Mouse (Mus musculus) liver, embryonic 14.5 days (tissue): ENCODE measurements around the gene Olfr24. TPM values are rescaled to one million over a fixed set of nuclear protein-coding genes. Genes with fewer than 3 reads are reported as not detected.

Source experiments
- ATAC-seq: fragments of 200-750 bp; cut with Nextera tagmentation; 2 replicates; pipeline ENCODE4 v1.8.0; 2017; ENCODE audit warnings: moderate number of reproducible peaks, mild to moderate bottlenecking, moderate library complexity; ENCODE audit not compliant: insufficient read depth
- DNase-seq, 3 experiments: peaks; one replicate each; pipeline ENCODE4 v3.0.0-alpha.2; 2012 to 2013; ENCODE audit warnings: low read depth in 3 of 3, low spot score in 3 of 3
- H3K27ac ChIP-seq: fragments of 300-500 bp; sonication (generic); 2 replicates; pipeline ENCODE4 v1.5.1; 2014; ENCODE audit warnings: moderate library complexity, mild to moderate bottlenecking, control low read depth, inconsistent platforms
- H3K27me3 ChIP-seq: fragments of 300-500 bp; sonication (generic); 2 replicates; pipeline ENCODE4 v1.6.1; 2014; ENCODE audit warnings: mild to moderate bottlenecking, low read length, moderate library complexity; ENCODE audit not compliant: control insufficient read depth, insufficient read depth
- H3K36me3 ChIP-seq: fragments of 300-500 bp; sonication (generic); replicated peaks from 2 replicates; pipeline ENCODE4 v1.6.1; 2014; ENCODE audit warnings: low read depth; ENCODE audit not compliant: control insufficient read depth, insufficient read depth
- H3K4me1 ChIP-seq, 2 experiments: fragments of 200-500 bp in 1 of 2; fragments of 300-500 bp in 1 of 2; sonication (generic) in 1 of 2; replicated peaks; 2 replicates each; pipeline ENCODE4 v1.6.1; 2012 to 2014; ENCODE audit warnings: antibody characterized with exemption in 1 of 2, inconsistent platforms in 1 of 2, low read length in 1 of 2; ENCODE audit not compliant: control insufficient read depth in 2 of 2, insufficient read depth in 2 of 2
- H3K4me2 ChIP-seq: fragments of 300-500 bp; sonication (generic); 2 replicates; pipeline ENCODE4 v1.6.1; 2014; ENCODE audit warnings: low read depth, mild to moderate bottlenecking, control low read depth, moderate library complexity
- H3K4me3 ChIP-seq, 2 experiments: fragments of 200-500 bp in 1 of 2; fragments of 300-500 bp in 1 of 2; sonication (generic) in 1 of 2; 2 replicates each; pipeline ENCODE4 v1.5.1; 2012 to 2014; ENCODE audit warnings: low read depth in 2 of 2, low read length in 2 of 2, mild to moderate bottlenecking in 2 of 2, control low read depth in 1 of 2, inconsistent platforms in 1 of 2, moderate library complexity in 1 of 2; ENCODE audit not compliant: insufficient read depth in 1 of 2
- H3K9ac ChIP-seq: fragments of 300-500 bp; sonication (generic); replicated peaks from 2 replicates; pipeline ENCODE4 v1.6.1; 2014; ENCODE audit warnings: mild to moderate bottlenecking, control low read depth, moderate library complexity
- H3K9me3 ChIP-seq: fragments of 300-500 bp; sonication (generic); 2 replicates; pipeline ENCODE4 v1.6.1; 2016; ENCODE audit warnings: low read length, mixed read lengths; ENCODE audit not compliant: control insufficient read depth
- CTCF ChIP-seq: IDR thresholded peaks from 2 replicates; pipeline ENCODE4 v1.5.1; 2016; ENCODE audit warnings: antibody characterized with exemption, low read depth, control low read depth
- EP300 ChIP-seq: IDR thresholded peaks from 2 replicates; pipeline ENCODE4 v1.6.1; 2016; ENCODE audit warnings: antibody characterized with exemption, low read depth
- WGBS: fragments of 180-500 bp; shearing (Covaris S2); extraction: QIAGEN DNeasy Blood & Tissue Kit; methylation state at CpG from one replicate; pipeline ENCODE4 v1.1.7; 2014; ENCODE audit not compliant: insufficient replicate concordance; 5-methylcytosine and 5-hydroxymethylcytosine counted together
- polyA plus RNA-seq, 2 experiments: library from polyadenylated mRNA; depleted of rRNA in 1 of 2; stranded (reverse) in 1 of 2; unstranded in 1 of 2; fragments of >200 nt; fragmentation: Nextera tagmentation in 1 of 2; extraction: Ambion mirVana in 1 of 2; gene quantifications; 2 replicates each; pipeline versions ENCODE4 v1.2.1 to v1.2.3; 2012 to 2014

Olfr24 gene
- polyA plus RNA-seq (2012; rRNA removed) (not detected in 2 replicates), polyA plus RNA-seq (2014; fragmentation: Nextera tagmentation; extraction: Ambion mirVana) (not detected in 2 replicates)

DNA sequence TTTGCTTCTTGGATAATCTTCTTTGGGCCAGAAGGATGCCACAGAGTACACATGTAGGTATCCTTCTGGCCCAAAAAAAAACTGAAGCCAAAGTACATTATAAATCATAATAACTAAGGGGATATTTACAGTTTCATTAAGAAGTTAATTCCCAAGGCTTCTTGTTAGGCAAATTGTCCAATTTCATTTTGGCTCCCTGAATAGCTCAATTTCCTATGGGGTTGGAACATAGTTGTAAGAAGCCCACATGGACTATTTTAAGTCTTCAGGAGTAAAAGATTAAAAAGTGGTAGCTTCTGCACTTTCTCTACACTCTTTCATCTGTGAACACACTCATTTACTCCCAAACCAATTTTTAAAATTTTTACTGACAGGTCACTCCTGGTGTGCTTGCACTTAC lies at the start of gene Olfr24:
TSS of gene Olfr24 (minus strand) at position 101 of the 400 bp plus-strand sequence.
- TF ChIP-seq EP300 (no peak), CTCF (no peak)
- Histone ChIP-seq H3K4me1 (no peaks in the 10 kb centered on the region), H3K4me2 (no peak within 1 kb of the TSS), H3K4me3 (no peak within 1 kb of the TSS), H3K27ac (no peak within 1 kb of the TSS), H3K36me3 (no peaks in the 10 kb centered on the region), H3K27me3 (no peaks in the 10 kb centered on the region), H3K9me3 (no peaks in the 10 kb centered on the region), H3K9ac (no peak within 1 kb of the TSS)
- DNase-seq (no peak), ATAC-seq (no peak)

DNA sequence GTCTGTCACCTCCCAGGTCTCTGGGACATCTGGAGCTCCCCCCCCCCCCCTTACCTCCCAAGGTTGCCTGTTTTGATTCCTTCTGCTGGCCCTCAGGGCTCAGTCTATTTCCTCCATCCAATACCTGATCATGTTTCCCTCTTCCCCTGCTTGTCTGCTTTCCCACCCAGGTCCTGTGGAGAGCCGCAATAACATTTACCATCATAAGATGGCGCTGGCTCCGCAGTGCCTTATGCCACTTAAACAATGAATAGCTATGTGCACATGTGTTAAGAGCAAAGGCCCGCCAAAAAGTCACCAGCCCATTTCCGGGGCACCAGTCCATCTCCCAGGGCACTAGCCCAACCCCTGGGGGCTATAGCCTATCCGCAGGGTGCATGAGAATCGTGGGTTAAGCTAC lies 21.5 kb upstream of the Olfr24 start:
- no peak overlapping the region for H3K27ac ChIP-seq
- no peak for DNase-seq
- ATAC-seq, result no peak
- TF ChIP-seq CTCF, result no peak
- no peak for TF ChIP-seq EP300
- H3K9me3 ChIP-seq, result no peaks in the 10 kb centered on the region
- no peaks in the 10 kb centered on the region for H3K36me3 ChIP-seq
- no peak overlapping the region for H3K9ac ChIP-seq
- no peak overlapping the region for H3K4me3 ChIP-seq
- H3K4me2 ChIP-seq, result no peak overlapping the region
- no peaks in the 10 kb centered on the region for H3K27me3 ChIP-seq
- H3K4me1 ChIP-seq, result no peaks in the 10 kb centered on the region
- WGBS, result 35% methylated on average over 7 of the region's 7 CpGs

DNA sequence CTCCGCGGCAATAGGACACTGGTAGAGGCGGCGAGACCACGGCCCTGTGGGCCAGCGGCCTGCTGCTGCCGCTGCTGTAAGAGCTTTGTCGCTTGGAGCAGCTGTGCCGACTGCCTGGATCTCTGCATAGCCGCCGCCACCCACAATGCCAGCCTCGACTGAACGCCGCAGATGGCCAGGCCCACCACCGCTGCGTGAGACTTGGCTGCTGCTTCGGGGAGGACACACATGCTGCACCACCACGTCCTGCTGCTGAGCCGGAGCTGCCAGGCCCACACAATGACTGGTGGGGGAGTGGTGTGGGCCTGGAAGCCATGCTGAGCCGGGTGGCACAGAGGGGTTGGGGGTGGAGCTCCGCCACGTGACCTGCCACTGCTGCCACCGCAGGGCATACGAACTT lies 15.7 kb upstream of the Olfr24 start:
- Histone ChIP-seq H3K4me1 (no peaks in the 10 kb centered on the region), H3K27me3 (no peaks in the 10 kb centered on the region), H3K4me3 (no peak overlapping the region), H3K9ac (no peak overlapping the region), H3K9me3 (no peaks in the 10 kb centered on the region), H3K4me2 (no peak overlapping the region), H3K27ac (no peak overlapping the region), H3K36me3 (no peaks in the 10 kb centered on the region)
- no peak for TF ChIP-seq CTCF
- no peak for TF ChIP-seq EP300
- no peak for DNase-seq
- WGBS, result 65% methylated on average over 24 of the region's 24 CpGs
- ATAC-seq, result no peak

DNA sequence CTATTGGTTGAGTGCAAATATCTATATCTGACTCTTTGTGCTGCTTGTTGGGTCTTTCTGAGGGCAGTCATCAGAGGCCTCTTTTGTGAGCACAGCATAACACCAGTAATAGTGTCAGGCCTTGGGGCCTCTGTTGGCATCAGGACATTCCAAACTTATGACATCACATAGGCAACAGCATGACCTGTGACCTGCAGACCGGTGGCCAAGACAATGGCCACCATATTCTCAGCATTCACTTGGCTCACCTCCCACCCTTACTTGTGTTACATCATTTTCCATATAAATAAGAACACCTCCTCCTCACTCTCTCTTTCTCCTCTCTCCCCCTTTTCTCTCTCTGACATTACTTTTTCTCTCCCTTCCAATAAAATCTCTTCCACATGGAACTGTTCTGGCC lies 15.2 kb upstream of the Olfr24 start:
- no peak for ATAC-seq
- no peak overlapping the region for H3K4me2 ChIP-seq
- H3K27me3 ChIP-seq, result no peaks in the 10 kb centered on the region
- no peak overlapping the region for H3K27ac ChIP-seq
- H3K9me3 ChIP-seq, result no peaks in the 10 kb centered on the region
- no peak for DNase-seq
- H3K4me3 ChIP-seq, result no peak overlapping the region
- no peaks in the 10 kb centered on the region for H3K36me3 ChIP-seq
- TF ChIP-seq CTCF (no peak), EP300 (no peak)
- no peaks in the 10 kb centered on the region for H3K4me1 ChIP-seq
- no peak overlapping the region for H3K9ac ChIP-seq
- WGBS, result 50% methylated on average over 1 of the region's 1 CpGs

DNA sequence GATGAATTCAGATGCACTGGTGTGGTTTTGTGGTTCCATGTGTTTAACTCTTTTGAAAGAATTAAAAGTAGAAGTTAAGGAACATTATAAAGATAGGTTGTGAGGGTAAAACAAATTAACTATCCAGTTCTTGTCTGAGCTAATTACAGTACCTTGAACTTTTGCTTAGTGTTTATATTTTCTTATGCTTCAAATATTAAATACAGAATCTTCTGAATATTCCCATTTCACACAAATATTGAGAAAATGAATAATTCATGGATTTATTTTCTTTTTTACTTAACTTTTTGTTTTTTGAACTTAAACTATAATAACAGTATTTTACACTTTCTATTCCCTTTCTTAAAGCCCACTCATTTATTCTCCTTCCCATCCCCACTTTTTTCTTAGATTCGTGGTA lies 8.2 kb downstream of the Olfr24 start:
- no peak for ATAC-seq
- Histone ChIP-seq H3K4me1 (no peaks in the 10 kb centered on the region), H3K36me3 (no peaks in the 10 kb centered on the region), H3K27me3 (no peaks in the 10 kb centered on the region), H3K4me3 (no peak overlapping the region), H3K4me2 (no peak overlapping the region), H3K9me3 (no peaks in the 10 kb centered on the region), H3K9ac (no peak overlapping the region), H3K27ac (no peak overlapping the region)
- no peak for TF ChIP-seq CTCF
- 31% methylated on average over 1 of the region's 1 CpGs for WGBS
- DNase-seq, result no peak
